Mouse (Mus musculus): ENCODE results near the gene Adcy6.

GRCm38 (mm10) chr15:98568256-98569033 lies 41.4 kb downstream of the Adcy6 start:
- TF ChIP-seq EP300 (optimal IDR thresholded peaks at IDR 0.05) (no peak), CTCF (IDR thresholded peaks at IDR 0.05; ENCODE audit: low read depth) (no peak)
